Comparison of ENCODE assay signal across 7 mouse cellular contexts in the genomic region with DNA sequence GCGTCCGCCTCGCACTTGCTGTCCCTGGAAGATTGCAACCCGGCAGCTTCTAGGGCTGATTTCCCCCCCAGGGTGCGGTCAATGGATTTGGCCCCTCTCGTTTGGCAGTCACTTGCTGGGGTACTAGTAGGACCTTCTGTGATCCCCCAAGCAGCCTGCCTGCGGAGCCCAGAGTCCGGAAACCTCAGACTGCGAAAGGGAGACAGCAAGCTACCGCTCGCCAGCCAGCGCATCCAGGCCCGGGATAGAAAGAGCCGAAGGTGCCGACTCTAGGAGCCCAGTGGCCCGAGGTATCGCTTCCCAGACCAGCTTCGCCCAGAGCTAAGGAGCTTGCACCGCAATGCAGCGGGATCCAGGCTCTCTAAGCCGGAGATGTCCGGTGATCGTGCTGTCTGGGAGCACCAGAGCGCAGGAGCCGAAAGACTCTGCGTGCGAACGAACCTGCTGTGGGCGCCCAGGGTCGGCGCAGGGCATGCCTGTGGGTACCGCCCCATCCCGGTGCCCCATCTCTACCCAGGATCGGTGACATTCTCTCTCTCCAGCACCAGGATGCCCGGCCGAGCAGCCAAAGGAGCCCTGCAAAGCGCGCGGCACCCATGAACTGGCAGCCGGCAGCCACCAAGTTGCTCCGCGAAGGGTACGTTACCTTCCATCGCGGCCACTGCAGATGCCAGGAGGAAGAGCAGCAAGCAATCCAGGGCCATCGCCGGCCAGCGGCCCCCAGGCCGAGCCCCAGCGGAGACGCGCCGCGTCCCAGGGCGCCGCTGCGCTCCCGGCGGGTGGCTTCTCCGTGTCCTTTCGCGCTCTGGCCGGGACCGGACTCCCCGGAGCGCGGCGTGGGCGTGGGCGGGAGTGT. TPM values are rescaled to one million over a fixed set of nuclear protein-coding genes. Genes with fewer than 3 reads are reported as not detected.
DNase-seq lines count a peak whose midpoint lies in the region; ATAC-seq lines count a peak whose summit lies in the region.

No protein-coding gene starts in this region.

- under 1% methylated on average over 70 of the region's 70 CpGs for WGBS in forebrain, embryonic 16.5 days
- WGBS in hindbrain, embryonic 13.5 days: under 1% methylated on average over 70 of the region's 70 CpGs
- WGBS in limb, embryonic 10.5 days: under 1% methylated on average over 70 of the region's 70 CpGs

- H3K9me3 ChIP-seq in forebrain, embryonic 16.5 days (ENCODE audit: control insufficient read depth, low read length): no peaks in the 10 kb centered on the region
- H3K9me3 ChIP-seq in hindbrain, embryonic 13.5 days: no peaks in the 10 kb centered on the region
- H3K9me3 ChIP-seq in limb, embryonic 10.5 days (replicated peaks): no peaks in the 10 kb centered on the region

- H3K4me1 ChIP-seq in forebrain, embryonic 16.5 days (replicated peaks; ENCODE audit: control insufficient read depth, insufficient read depth, low read length): peaks cover 20% of the 10 kb centered on the region
- peaks cover 43% of the 10 kb centered on the region for H3K4me1 ChIP-seq in hindbrain, embryonic 13.5 days (replicated peaks)
- peaks cover 26% of the 10 kb centered on the region for H3K4me1 ChIP-seq in limb, embryonic 10.5 days

- peak overlapping the region; percentile 86 for H3K9ac ChIP-seq in forebrain, embryonic 16.5 days (replicated peaks; ENCODE audit: low read depth, low read length)
- peak overlapping the region; percentile 97 for H3K9ac ChIP-seq in hindbrain, embryonic 13.5 days

- ATAC-seq in forebrain, embryonic 16.5 days: peak; percentile 21
- peak; percentile 51; the same call in 1 of the 2 replicates for ATAC-seq in hindbrain, embryonic 13.5 days (ENCODE audit: low FRiP score)

- DNase-seq in R1 (ENCODE audit: low read depth, low spot score): peak; percentile 56
- peak; percentile 58 for DNase-seq in cerebellum, adult 11-12 months
- DNase-seq in limb, embryonic 10.5 days (ENCODE audit: low spot score): peak; percentile 69
- peak; percentile 79 for DNase-seq in neural tube, embryonic 10.5 days (ENCODE audit: extremely low spot score, low spot score)
- no peak for DNase-seq in MN1 (ENCODE audit: low spot score)

- H3K36me3 ChIP-seq in forebrain, embryonic 16.5 days (ENCODE audit: control insufficient read depth, insufficient read depth): no peaks in the 10 kb centered on the region
- no peaks in the 10 kb centered on the region for H3K36me3 ChIP-seq in hindbrain, embryonic 13.5 days
- H3K36me3 ChIP-seq in limb, embryonic 10.5 days: no peaks in the 10 kb centered on the region

- peak overlapping the region; percentile 77 for H3K27ac ChIP-seq in forebrain, embryonic 16.5 days (ENCODE audit: low read length)
- H3K27ac ChIP-seq in hindbrain, embryonic 13.5 days: peak overlapping the region; percentile 91
- peak overlapping the region; percentile 78 for H3K27ac ChIP-seq in limb, embryonic 10.5 days

- H3K4me2 ChIP-seq in forebrain, embryonic 16.5 days (ENCODE audit: low read length): peak overlapping the region; percentile 99
- peak overlapping the region; percentile 93 for H3K4me2 ChIP-seq in hindbrain, embryonic 13.5 days

- H3K4me3 ChIP-seq in forebrain, embryonic 16.5 days (replicated peaks; ENCODE audit: low read length): peak overlapping the region; percentile 87
- peak overlapping the region; percentile 88 for H3K4me3 ChIP-seq in hindbrain, embryonic 13.5 days
- H3K4me3 ChIP-seq in limb, embryonic 10.5 days: peak overlapping the region; percentile 68

- peaks cover 22% of the 10 kb centered on the region for H3K27me3 ChIP-seq in forebrain, embryonic 16.5 days (replicated peaks; ENCODE audit: control insufficient read depth, insufficient read depth, low read length)
- H3K27me3 ChIP-seq in hindbrain, embryonic 13.5 days: peaks cover 61% of the 10 kb centered on the region
- H3K27me3 ChIP-seq in limb, embryonic 10.5 days (ENCODE audit: low read depth, poor library complexity, severe bottlenecking): peaks cover 89% of the 10 kb centered on the region

RNA-seq across cellular contexts. Expression of a gene that starts 0.6 kb away (rescaled TPM):
- polyA plus RNA-seq in forebrain, embryonic 16.5 days (2015; fragmentation: Nextera tagmentation; extraction: Ambion mirVana): 45.4 and 48.8 TPM in 2 replicates
- 45.4 and 51.9 TPM in 2 replicates for polyA plus RNA-seq in hindbrain, embryonic 13.5 days (2015; fragmentation: Nextera tagmentation; extraction: Ambion mirVana)
- 1.1 and 1.2 TPM in 2 replicates for polyA plus RNA-seq in limb, embryonic 10.5 days (2016; fragmentation: Nextera tagmentation; extraction: Ambion mirVana)

Comparison
In these comparisons a context has a peak if more than half of its experiments do, and no peak if none do; other contexts are left out.
1. RNA of a gene that starts 0.6 kb away (polyA plus RNA-seq): 45.4 to 48.8 TPM in forebrain, embryonic 16.5 days and 45.4 to 51.9 TPM in hindbrain, embryonic 13.5 days; 1.1 to 1.2 TPM in limb, embryonic 10.5 days; every median in the first group is over 10 times any median in the second.
2. Peak in every context shown above with its lines, with median percentiles within 50 percentile points of each other: H3K27ac ChIP-seq and H3K4me3 ChIP-seq.